Mouse (Mus musculus) C2C12 (cell line): Measurements from ENCODE around the gene Serpina5.

Experiments
- CTCF ChIP-seq: IDR thresholded peaks from one replicate; pipeline ENCODE4 v1.5.1; 2011; ENCODE audit not compliant: control insufficient read depth, insufficient read depth, insufficient read length
- MAX ChIP-seq: IDR thresholded peaks from one replicate; pipeline ENCODE4 v1.6.1; 2011; ENCODE audit warnings: mild to moderate bottlenecking, control low read depth
- MYOG ChIP-seq: IDR thresholded peaks from one replicate; pipeline ENCODE4 v1.6.1; 2011; ENCODE audit not compliant: control insufficient read depth, insufficient read length; ENCODE audit errors: extremely low read depth

- no peak for TF ChIP-seq CTCF
- no peak for TF ChIP-seq MYOG
- TF ChIP-seq MAX: no peak
Measured at GRCm38 (mm10) chr12:104106919-104107318, 6.0 kb downstream of the Serpina5 start.
